Mouse (Mus musculus) left cerebral cortex, postnatal 36 days (tissue): ENCODE data around the gene Hoxb8. TPM values are rescaled to one million over a fixed set of nuclear protein-coding genes. Genes with fewer than 3 reads are reported as not detected.

Experiments used
- DNase-seq, 2 experiments: peaks; one replicate each; pipeline ENCODE4 v3.0.0; 2021 to 2022; ENCODE audit warnings: low spot score in 2 of 2, mixed read lengths in 1 of 2
- intact Hi-C: fragments of 180-260 bp; cut with DNase I; formaldehyde crosslinking; loops from one replicate; pipeline ENCODE4 v1.15.1; 2025
- total RNA-seq, 2 experiments: library from RNA; stranded (reverse); gene quantifications; 2 replicates each; pipeline ENCODE4 v1.2.3; 2021

The Hoxb8 gene
- total RNA-seq, 2 experiments from 2014 or later, result not detected

DNA sequence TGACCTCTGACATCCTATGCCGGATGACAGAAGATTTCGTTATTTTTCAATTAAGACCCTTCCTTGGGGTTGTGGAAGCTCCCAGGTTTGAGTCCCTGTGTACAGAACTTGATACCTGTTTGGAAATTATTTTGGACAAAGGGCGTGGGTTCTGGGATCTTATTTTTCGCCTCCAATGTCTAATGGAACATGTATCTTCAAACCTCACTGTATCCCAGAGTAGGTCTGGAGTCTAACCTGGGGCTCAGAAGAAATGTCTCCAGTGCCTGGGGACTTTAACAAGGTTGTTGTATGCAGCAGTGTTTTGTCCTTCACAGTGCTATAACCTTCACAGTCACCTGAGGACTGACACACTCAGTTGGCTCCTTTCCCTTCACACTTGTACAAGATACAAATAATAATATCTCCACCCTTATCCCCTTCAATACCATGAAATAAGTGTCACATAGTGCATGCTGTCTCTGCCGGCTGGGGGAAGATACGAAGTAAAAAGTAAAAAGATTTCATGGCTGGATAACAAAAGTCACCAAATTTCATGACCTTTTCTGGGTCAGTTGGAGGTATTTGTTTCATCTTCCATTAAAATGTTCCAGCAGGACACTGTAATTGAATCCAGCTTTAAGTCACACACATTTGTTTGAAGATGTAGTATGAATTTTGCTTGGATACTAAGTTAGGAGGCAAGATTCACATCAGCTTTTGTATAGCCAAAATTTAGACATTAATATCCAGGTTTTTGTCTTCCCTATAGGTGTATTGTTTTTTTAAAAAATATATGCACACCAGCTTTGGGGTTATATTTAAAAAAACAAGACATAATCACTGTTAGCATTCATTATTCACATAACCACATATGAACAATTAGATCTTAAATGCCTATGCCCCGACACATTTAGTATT lies 14.4 kb upstream of the Hoxb8 start:
- intact Hi-C loops, result no loop called here
- DNase-seq, result no peak

DNA sequence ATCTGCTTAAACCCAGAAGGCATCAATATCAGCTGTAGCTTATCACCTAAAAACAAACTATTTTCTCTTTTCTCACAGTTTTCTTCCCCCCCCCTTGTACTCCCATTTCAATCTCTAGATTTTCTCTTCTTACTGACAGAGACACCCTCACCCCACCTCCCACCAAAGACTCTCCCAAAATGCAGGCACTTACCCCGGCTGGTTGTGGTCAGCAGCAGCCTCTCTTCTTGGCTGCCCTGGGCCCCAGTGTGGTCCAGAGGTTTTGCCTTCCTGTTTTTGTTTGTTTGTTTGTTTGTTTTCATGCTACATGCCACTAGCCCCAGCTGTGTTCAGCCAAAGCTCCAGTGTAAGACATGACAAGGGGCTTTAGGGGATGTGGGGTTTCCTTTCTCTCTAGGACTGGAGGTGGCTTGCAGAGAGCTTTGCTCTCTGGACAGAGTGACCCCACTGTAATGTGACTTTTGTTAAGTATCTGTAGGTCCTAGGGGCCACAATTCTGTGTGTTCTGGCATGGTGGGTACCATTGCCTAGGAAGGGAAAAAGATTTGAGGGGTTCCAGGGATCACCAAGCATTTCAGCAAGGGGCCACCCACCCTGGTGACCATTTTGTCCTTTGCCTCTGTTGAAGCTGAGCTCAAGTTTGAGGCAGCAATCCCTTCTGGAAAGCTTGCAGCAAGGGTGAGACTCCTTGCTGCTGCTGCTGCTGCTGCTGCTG lies 13.5 kb upstream of the Hoxb8 start:
- DNase-seq, result no peak
- intact Hi-C loops, result no loop called here

DNA sequence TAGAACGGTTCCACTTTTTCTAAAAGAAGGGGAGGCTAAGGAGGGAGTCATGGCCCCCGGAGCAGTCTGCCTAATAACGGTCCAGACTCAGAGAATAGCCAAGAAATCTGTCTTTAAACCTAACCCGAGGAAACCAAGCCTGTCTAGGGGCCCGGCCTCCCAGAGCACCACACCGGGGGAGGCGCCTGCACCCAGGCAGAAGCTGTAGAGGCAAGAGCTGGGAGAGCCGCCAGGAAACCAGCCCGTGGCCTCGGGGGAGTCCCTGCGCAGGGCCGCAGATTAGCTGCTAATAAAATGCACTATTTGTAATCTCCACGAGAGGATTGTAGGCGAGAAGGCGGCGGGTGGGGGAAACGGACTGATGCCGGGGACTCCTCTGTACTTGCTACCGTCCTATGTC lies 11.8 kb upstream of the Hoxb8 start:
- intact Hi-C loops, result no loop called here
- no peak for DNase-seq

DNA sequence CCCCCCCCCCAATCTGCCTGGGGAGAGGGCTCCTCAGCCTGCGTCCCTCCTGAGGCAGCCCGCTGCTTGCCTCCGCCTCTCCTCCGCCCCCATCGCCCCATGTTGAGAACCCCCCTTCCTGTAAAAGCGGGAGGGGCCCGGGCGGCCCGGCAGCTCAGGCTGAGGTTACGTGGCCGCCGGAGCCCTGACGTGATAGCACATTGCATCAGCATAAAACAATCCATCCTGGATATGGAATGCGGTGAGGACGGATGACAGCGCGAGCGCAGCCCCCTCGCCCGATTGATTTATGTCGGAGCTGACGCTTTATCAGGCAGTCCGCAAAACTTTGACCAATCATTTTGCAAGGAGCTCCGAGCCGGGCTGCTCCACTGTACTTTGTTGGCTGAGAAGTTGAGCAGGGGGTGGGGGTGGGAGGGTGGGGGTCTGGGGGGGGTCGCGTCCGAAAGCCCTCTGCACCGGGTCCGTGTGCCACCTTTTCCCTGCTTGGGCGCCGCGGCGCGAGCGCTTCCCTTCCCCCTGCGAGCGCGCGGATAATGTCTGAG lies 10.6 kb upstream of the Hoxb8 start, which contains the start of gene Hoxb9:
Gene Hoxb9 (plus strand): TSS at position 462 of the 545 bp plus-strand sequence.
- no peak for DNase-seq
- intact Hi-C loops, result no loop called here

DNA sequence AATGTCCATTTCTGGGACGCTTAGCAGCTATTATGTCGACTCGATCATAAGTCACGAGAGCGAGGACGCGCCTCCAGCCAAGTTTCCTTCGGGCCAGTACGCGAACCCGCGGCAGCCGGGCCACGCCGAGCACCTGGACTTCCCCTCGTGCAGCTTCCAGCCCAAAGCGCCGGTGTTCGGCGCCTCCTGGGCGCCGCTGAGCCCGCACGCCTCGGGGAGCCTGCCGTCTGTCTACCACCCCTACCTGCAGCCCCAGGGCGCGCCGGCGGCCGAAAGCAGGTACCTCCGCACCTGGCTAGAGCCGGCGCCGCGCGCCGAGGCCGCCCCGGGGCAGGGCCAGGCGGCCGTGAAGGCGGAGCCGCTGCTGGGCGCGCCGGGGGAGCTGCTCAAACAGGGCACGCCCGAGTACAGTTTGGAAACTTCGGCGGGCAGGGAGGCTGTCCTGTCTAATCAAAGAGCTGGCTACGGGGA lies 10.1 kb upstream of the Hoxb8 start:
- intact Hi-C loops, result no loop called here
- no peak for DNase-seq

DNA sequence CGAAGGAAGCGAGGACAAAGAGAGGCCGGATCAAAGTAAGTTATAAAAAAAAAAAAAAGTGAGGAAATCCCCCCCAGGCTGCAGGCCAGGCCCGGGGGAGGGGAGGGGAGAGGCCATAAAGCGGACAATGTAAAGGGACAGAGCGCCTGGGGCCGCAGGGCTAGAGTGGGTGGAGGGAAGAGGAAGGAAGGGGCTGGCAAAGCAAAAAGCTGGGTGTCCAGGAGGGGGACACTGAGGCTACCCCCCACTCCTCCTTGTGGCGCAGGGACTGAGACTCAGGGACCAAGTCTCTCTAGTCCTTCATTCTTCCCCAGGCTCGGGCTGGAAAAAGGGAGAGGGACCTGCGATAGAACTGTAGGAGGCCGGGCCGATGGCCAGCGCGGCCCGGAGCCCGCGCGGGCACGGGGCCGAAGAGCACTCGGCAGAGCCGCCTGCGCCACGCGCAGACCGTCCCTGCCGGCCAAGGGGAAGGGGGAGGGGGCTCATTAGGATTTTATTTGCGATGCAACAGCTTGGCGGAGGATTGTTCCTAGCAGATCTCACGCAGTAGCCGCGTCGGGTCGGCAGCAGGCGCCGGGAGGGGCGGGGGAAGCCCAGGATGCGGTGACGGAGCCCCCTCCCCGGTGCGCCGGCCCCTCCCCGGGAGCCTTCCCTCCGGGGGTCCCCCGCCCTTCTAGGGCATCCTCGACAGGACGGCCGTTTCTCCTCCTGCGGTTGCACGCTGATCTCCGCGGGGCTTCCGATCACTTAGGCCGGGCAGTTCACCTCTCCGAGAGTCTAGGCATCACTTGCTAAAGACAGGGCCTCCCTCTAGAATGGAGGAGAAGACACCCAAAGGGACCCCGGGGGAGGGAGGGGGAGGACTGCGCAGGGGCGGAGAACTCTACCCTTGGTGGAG lies 9.4 kb upstream of the Hoxb8 start:
- intact Hi-C loops, result no loop called here
- DNase-seq, result no peak

DNA sequence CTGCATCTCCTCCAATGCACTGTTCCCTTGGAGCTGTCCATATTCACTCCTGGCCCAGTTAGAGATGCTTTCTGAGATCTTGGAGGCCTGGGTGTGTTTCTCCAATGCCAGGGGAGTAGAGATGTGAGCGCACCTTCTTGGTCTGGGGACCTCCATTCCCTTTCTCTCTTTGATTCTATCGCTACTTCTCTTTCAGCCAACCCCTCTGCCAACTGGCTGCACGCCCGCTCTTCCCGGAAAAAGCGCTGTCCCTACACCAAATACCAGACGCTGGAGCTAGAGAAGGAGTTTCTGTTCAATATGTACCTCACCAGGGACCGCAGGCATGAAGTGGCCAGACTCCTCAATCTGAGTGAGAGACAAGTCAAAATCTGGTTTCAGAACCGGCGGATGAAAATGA lies 7.3 kb upstream of the Hoxb8 start:
- intact Hi-C loops, result no loop called here

DNA sequence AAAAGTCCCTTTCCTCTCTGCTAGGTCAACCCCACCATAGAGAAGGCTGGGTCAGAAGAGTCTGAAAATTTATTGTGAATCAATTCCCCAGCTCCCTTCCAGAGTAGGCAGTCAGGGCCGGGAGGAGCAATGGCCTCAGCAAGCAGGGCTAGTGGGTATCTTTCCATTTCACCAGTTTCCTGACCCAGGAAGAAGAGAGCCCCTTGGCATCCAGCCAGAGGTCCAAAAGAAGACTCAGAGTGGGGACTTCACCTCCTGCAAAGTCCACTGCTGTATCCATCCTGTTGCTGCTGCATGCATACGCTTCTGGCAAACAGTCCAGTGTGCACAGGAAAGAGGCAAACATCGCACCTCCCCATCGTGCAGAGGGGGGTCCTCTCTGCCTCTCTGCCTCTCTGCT lies 5.8 kb upstream of the Hoxb8 start:
- DNase-seq, result no peak
- intact Hi-C loops, result loop anchor here (2.0 to 5.0 kb wide), 4 partner anchors 277 to 461 kb away; no protein-coding TSS in a partner anchor

More for the DNA sequence above, 7.3 kb upstream of the Hoxb8 start:
- no peak for DNase-seq

DNA sequence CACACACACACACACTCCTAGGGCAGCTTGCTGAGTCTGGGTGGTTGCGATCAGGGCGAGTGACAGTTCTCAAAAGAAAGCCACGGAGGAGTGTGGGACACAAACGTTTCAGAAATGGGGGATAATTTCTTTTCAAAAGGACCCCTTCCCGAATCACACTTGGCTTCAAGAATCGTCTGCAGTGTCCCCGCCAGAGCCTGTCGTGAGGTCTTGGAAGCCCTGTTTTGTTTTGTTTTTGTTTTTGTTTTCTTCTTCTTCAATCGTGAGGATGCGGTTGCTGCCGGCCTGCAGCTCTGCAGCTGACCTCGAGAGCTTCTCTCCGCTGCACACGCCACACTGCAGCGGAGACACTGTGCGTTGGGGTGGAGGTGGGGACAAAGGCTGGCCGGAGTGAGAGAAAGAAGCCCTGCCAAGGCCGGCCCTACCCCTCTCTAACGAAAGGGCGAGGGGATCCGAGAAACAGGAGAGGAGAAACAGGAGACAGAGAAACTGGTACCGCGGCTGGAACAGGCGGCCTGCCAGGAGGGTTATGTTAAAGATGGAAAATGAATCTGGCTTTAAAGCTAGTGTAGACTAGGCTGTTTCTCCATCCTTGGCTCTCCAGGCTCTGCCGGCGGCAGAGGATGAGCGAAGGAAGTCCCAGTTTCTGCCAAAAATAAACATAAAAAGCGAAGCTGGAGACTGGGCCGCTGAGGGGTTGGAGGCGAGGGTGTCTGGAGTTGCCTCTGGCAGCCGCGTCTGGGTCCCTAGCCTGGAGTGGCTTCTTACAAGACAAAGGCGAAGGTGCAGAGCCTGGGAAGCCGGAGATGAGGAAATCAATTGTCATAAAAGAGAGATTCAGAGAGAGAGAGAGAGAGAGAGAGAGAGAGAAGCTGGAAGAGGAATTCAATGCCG lies 4.3 kb upstream of the Hoxb8 start:
- intact Hi-C loops, result loop anchor here (2.0 to 5.0 kb wide), 6 partner anchors 275 to 583 kb away; partner anchors contain the start of gene Snx11
- DNase-seq, result no peak

DNA sequence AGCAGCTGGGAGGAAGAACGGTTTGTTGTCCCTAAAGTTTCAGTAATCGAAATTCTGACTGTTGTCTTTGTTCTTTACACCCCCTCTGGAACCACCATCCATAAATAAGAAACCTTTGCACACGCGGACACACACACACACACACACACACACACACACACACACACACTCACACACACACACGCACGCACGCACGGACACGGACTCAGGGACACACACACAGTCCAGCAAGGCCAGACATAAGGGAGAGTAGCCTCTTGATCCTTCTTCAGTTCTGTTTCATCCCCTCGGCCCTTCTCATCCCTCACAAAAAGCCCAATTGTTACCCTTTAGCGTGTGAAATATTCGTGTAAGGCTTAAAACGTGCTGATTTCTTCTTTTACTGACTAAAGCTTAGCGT lies 3.4 kb upstream of the Hoxb8 start:
- no peak for DNase-seq
- intact Hi-C loops, result loop anchor here (2.0 to 5.0 kb wide), 5 partner anchors 344 to 582 kb away; partner anchors contain the start of gene Snx11

DNA sequence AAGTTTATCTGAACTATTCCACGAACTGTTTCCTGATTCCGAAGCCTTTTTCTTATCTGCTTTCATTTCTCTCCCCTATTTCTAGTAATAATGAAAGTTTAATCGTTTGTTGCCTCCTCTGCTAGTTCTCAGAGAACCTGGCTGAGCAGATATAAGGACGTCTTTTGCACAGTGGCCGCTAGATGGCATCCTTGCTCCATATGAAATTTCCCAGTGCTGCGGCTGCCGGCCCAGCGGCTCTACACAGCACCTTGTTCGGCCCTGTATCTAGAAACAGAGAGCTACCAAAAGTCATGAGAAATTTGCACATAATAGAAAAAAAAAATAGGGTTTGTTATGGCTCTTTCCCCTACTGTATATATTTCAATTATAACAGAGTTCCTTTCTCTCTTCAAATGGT lies 2.9 kb upstream of the Hoxb8 start:
- intact Hi-C loops, result loop anchor here (2.0 to 5.0 kb wide), 5 partner anchors 344 to 582 kb away; partner anchors contain the start of gene Snx11

DNA sequence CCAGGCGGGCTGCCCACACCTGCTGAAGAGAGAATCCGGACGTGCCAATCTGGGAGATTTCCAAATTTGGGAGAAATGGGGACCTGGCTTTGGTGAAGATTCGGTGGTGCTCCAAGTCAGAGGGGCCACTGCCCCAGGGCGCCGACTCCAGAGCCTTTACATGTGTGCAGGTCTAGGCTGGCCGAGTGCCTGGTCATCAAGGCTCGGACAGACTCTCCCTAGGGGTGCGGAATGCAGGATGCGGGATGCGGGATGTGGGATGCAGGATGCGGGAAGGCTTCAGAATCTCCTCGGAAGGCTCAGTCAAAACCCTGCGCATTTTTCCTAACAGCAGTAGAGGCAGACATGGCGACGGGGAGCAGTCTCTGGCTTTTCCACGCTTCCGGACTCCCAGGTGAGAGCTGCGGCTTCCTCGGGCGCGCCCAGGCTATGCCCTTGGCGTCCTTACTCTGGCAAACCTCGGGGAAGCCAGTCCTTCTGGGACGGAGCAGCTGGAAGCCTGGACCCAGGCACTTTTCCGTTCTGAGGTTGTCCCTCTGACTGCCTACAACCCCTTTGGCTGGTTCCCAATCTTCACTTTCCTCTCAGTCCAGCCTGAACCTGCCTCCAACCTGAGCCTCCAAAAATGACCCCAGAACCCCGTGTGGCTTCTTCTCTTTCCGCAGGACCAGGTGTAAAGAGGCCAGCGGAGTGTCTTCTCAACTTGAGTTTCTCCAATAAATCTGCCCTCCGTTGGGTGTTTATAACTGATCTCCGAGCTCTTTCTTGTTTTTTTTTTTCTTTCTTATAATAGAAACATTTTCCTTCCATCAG lies 2.1 kb upstream of the Hoxb8 start:
- intact Hi-C loops, result loop anchor here (2.0 to 5.0 kb wide), 5 partner anchors 343 to 581 kb away; partner anchors contain the start of gene Snx11
- DNase-seq, result no peak

More for the DNA sequence above, 2.9 kb upstream of the Hoxb8 start:
- peak; percentile 79 to 81 for DNase-seq

DNA sequence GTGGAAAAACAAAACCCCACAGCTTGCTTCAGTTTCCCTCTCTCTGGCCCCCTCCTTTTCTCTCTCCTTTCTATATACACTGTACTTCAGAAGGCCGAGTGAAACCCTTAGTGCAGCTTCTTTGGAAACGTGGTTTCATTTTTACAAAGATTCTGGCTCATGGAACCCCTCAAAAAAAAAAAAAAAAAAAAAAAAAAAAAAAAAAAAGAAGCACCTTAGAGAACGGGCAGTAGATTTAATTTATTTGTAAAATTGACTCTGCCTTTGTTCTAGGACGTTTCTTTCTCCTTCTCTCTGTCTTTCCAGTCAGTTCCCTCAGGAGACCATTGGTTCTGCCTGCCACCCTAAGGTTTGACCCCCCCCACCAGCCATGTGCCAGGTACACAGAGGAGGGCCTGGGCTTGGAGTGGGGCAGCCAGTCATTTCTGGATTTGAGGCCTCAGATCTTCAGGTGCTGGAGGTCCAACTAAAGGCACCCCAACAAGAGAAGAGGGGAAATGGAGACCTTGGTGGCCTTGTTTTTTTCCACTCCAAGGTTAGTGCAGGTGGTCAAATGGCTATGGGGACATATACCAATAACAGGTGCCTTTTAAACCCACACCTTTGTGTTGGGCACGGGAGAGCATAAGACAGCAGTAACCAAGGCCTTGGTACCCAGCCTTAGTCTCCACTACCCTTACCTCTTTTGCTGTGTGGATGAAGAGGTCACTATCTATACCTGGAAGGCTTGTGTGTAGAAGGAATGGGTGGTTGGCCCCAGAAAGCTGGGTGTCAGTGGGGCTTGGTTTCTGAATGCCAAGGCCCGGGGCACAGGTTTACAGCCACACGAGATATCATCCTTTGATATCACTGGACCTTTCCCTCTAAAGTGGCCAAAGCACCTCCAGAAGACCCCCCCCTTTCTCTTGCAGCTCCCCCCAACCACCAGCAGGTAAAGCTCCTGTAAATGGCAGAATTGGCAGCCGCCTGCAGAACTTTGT lies 1.0 kb upstream of the Hoxb8 start:
- intact Hi-C loops, result no loop called here
- DNase-seq, result no peak

DNA sequence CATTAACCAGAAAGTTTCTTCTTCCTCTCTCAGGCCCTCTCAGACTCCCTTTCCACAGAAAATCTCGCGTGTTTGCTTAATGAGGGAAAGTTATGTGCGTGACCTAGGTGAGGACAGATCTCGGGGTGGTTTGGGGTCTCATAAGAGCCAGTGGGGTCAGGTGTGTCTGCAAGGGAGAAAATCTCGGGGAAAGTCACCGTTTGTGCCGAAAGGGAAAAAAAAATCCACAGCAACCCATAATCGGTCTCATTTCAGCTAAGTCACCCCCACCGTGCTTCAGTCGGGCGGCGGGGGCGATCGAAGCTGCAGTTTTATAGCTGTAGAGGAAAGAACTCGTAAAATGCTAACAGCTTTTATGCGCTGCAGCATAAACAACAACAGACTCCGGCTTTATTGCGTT lies 309 bp upstream of the Hoxb8 start:
- intact Hi-C loops, result no loop called here
- DNase-seq, result no peak

DNA sequence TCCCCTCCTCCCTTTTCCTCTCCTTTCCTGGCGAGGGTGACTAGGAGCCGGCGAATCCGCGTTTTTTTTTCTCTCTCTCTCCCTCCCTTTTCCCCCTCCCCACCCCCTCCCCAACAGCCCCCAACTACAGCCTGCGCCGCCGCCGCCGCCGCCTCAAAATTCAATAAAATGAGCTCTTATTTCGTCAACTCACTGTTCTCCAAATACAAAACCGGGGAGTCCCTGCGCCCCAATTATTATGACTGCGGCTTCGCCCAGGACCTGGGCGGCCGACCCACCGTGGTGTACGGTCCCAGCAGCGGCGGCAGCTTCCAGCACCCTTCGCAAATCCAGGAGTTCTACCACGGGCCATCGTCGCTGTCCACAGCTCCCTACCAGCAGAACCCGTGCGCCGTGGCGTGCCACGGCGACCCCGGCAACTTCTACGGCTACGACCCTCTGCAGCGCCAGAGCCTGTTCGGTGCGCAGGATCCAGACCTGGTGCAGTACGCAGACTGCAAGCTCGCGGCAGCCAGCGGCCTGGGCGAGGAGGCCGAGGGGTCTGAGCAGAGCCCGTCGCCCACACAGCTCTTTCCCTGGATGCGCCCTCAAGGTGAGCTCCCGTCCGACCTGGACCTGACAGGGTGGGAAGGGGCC lies 1.2 kb downstream of the Hoxb8 start:
- intact Hi-C loops, result no loop called here
- no peak for DNase-seq
